Mouse (Mus musculus): ENCODE results near the gene Kank2. TPM values are rescaled to one million over a fixed set of nuclear protein-coding genes. Genes with fewer than 3 reads are reported as not detected.

Kank2 gene
- polyA plus RNA-seq, 1 experiment from 2014 or later, result 3.3 TPM

- no peaks in the 10 kb centered on the region for H3K36me3 ChIP-seq (replicated peaks; ENCODE audit: control insufficient read depth, insufficient read depth)
- DNase-seq (ENCODE audit: low spot score) (no peak), ATAC-seq (ENCODE audit: low FRiP score) (no peak)
- H3K4me2 ChIP-seq (replicated peaks), result no peak overlapping the region
- no peak overlapping the region for H3K27ac ChIP-seq
- H3K27me3 ChIP-seq (ENCODE audit: control insufficient read depth, insufficient read depth, low read length), result no peaks in the 10 kb centered on the region
- H3K4me3 ChIP-seq (replicated peaks; ENCODE audit: low read length), result no peak overlapping the region
- no peaks in the 10 kb centered on the region for H3K4me1 ChIP-seq (replicated peaks; ENCODE audit: control insufficient read depth, insufficient read depth, low read length)
- WGBS, result 90% methylated on average over 12 of the region's 12 CpGs
- no peaks in the 10 kb centered on the region for H3K9me3 ChIP-seq (ENCODE audit: control insufficient read depth, low read length)
- H3K9ac ChIP-seq, result no peak overlapping the region
These were observed 21.6 kb upstream of the Kank2 start for GRCm38 (mm10) chr9:21820183-21820582.

- no peak for DNase-seq (ENCODE audit: low spot score)
- no peak for ATAC-seq (ENCODE audit: low FRiP score)
These were observed 20.7 kb upstream of the Kank2 start for GRCm38 (mm10) chr9:21819181-21819729.

GRCm38 (mm10) chr9:21818561-21818960, 20.0 kb upstream of the Kank2 start:
- no peak for ATAC-seq (ENCODE audit: low FRiP score)
- H3K27me3 ChIP-seq (ENCODE audit: control insufficient read depth, insufficient read depth, low read length), result no peaks in the 10 kb centered on the region
- 93% methylated on average over 6 of the region's 6 CpGs for WGBS

More at GRCm38 (mm10) chr9:21819181-21819729, 20.7 kb upstream of the Kank2 start:
- Histone ChIP-seq H3K36me3 (replicated peaks; ENCODE audit: control insufficient read depth, insufficient read depth) (no peaks in the 10 kb centered on the region), H3K9ac (no peak overlapping the region), H3K27ac (no peak overlapping the region), H3K9me3 (ENCODE audit: control insufficient read depth, low read length) (no peaks in the 10 kb centered on the region), H3K4me2 (replicated peaks) (no peak overlapping the region), H3K4me1 (replicated peaks; ENCODE audit: control insufficient read depth, insufficient read depth, low read length) (no peaks in the 10 kb centered on the region), H3K27me3 (ENCODE audit: control insufficient read depth, insufficient read depth, low read length) (no peaks in the 10 kb centered on the region), H3K4me3 (replicated peaks; ENCODE audit: low read length) (no peak overlapping the region)
- 94% methylated on average over 2 of the region's 2 CpGs for WGBS

GRCm38 (mm10) chr9:21818125-21818524, 19.6 kb upstream of the Kank2 start:
- WGBS, result 75% methylated on average over 4 of the region's 4 CpGs
- no peak overlapping the region for H3K27ac ChIP-seq
- no peaks in the 10 kb centered on the region for H3K36me3 ChIP-seq (replicated peaks; ENCODE audit: control insufficient read depth, insufficient read depth)
- no peak for DNase-seq (ENCODE audit: low spot score)
- no peak overlapping the region for H3K4me2 ChIP-seq (replicated peaks)
- no peak for ATAC-seq (ENCODE audit: low FRiP score)
- H3K9ac ChIP-seq, result no peak overlapping the region
- no peaks in the 10 kb centered on the region for H3K4me1 ChIP-seq (replicated peaks; ENCODE audit: control insufficient read depth, insufficient read depth, low read length)
- no peak overlapping the region for H3K4me3 ChIP-seq (replicated peaks; ENCODE audit: low read length)
- no peaks in the 10 kb centered on the region for H3K9me3 ChIP-seq (ENCODE audit: control insufficient read depth, low read length)
- no peaks in the 10 kb centered on the region for H3K27me3 ChIP-seq (ENCODE audit: control insufficient read depth, insufficient read depth, low read length)

More at GRCm38 (mm10) chr9:21818561-21818960, 20.0 kb upstream of the Kank2 start:
- Histone ChIP-seq H3K27ac (no peak overlapping the region), H3K9ac (no peak overlapping the region), H3K4me1 (replicated peaks; ENCODE audit: control insufficient read depth, insufficient read depth, low read length) (no peaks in the 10 kb centered on the region), H3K36me3 (replicated peaks; ENCODE audit: control insufficient read depth, insufficient read depth) (no peaks in the 10 kb centered on the region), H3K4me3 (replicated peaks; ENCODE audit: low read length) (no peak overlapping the region), H3K9me3 (ENCODE audit: control insufficient read depth, low read length) (no peaks in the 10 kb centered on the region), H3K4me2 (replicated peaks) (no peak overlapping the region)
- DNase-seq (ENCODE audit: low spot score), result no peak

- H3K9ac ChIP-seq, result no peak overlapping the region
- H3K4me3 ChIP-seq (replicated peaks; ENCODE audit: low read length), result no peak overlapping the region
- no peaks in the 10 kb centered on the region for H3K36me3 ChIP-seq (replicated peaks; ENCODE audit: control insufficient read depth, insufficient read depth)
- H3K4me2 ChIP-seq (replicated peaks), result no peak overlapping the region
- ATAC-seq (ENCODE audit: low FRiP score), result no peak
- no peaks in the 10 kb centered on the region for H3K9me3 ChIP-seq (ENCODE audit: control insufficient read depth, low read length)
- no peaks in the 10 kb centered on the region for H3K4me1 ChIP-seq (replicated peaks; ENCODE audit: control insufficient read depth, insufficient read depth, low read length)
- 64% methylated on average over 9 of the region's 9 CpGs for WGBS
- H3K27ac ChIP-seq, result no peak overlapping the region
- DNase-seq (ENCODE audit: low spot score), result no peak
- H3K27me3 ChIP-seq (ENCODE audit: control insufficient read depth, insufficient read depth, low read length), result no peaks in the 10 kb centered on the region
These were observed 18.3 kb upstream of the Kank2 start for GRCm38 (mm10) chr9:21816716-21817305.

GRCm38 (mm10) chr9:21811170-21811569, 12.6 kb upstream of the Kank2 start:
- Histone ChIP-seq H3K9me3 (ENCODE audit: control insufficient read depth, low read length) (no peaks in the 10 kb centered on the region), H3K36me3 (replicated peaks; ENCODE audit: control insufficient read depth, insufficient read depth) (no peaks in the 10 kb centered on the region), H3K4me3 (replicated peaks; ENCODE audit: low read length) (no peak overlapping the region), H3K4me1 (replicated peaks; ENCODE audit: control insufficient read depth, insufficient read depth, low read length) (no peaks in the 10 kb centered on the region), H3K9ac (no peak overlapping the region), H3K4me2 (replicated peaks) (no peak overlapping the region), H3K27ac (no peak overlapping the region), H3K27me3 (ENCODE audit: control insufficient read depth, insufficient read depth, low read length) (no peaks in the 10 kb centered on the region)
- ATAC-seq (ENCODE audit: low FRiP score) (no peak), DNase-seq (ENCODE audit: low spot score) (no peak)
- WGBS, result 92% methylated on average over 5 of the region's 5 CpGs

GRCm38 (mm10) chr9:21808561-21808960, 10.0 kb upstream of the Kank2 start:
- H3K4me2 ChIP-seq (replicated peaks), result no peak overlapping the region
- no peak overlapping the region for H3K4me3 ChIP-seq (replicated peaks; ENCODE audit: low read length)
- no peak for ATAC-seq (ENCODE audit: low FRiP score)
- H3K9me3 ChIP-seq (ENCODE audit: control insufficient read depth, low read length), result no peaks in the 10 kb centered on the region
- no peaks in the 10 kb centered on the region for H3K4me1 ChIP-seq (replicated peaks; ENCODE audit: control insufficient read depth, insufficient read depth, low read length)
- no peak for DNase-seq (ENCODE audit: low spot score)
- 63% methylated on average over 3 of the region's 3 CpGs for WGBS
- no peak overlapping the region for H3K9ac ChIP-seq
- no peak overlapping the region for H3K27ac ChIP-seq
- no peaks in the 10 kb centered on the region for H3K27me3 ChIP-seq (ENCODE audit: control insufficient read depth, insufficient read depth, low read length)
- no peaks in the 10 kb centered on the region for H3K36me3 ChIP-seq (replicated peaks; ENCODE audit: control insufficient read depth, insufficient read depth)

- Histone ChIP-seq H3K4me3 (replicated peaks; ENCODE audit: low read length) (no peak overlapping the region), H3K9me3 (ENCODE audit: control insufficient read depth, low read length) (no peaks in the 10 kb centered on the region), H3K4me1 (replicated peaks; ENCODE audit: control insufficient read depth, insufficient read depth, low read length) (no peaks in the 10 kb centered on the region), H3K27ac (no peak overlapping the region), H3K36me3 (replicated peaks; ENCODE audit: control insufficient read depth, insufficient read depth) (no peaks in the 10 kb centered on the region), H3K27me3 (ENCODE audit: control insufficient read depth, insufficient read depth, low read length) (no peaks in the 10 kb centered on the region), H3K4me2 (replicated peaks) (no peak overlapping the region), H3K9ac (no peak overlapping the region)
- ATAC-seq (ENCODE audit: low FRiP score) (no peak), DNase-seq (ENCODE audit: low spot score) (no peak)
- WGBS, result 81% methylated on average over 11 of the region's 11 CpGs
These were observed 8.4 kb upstream of the Kank2 start for GRCm38 (mm10) chr9:21806976-21807375.

GRCm38 (mm10) chr9:21806363-21806762, 7.8 kb upstream of the Kank2 start:
- Histone ChIP-seq H3K9ac (no peak overlapping the region), H3K36me3 (replicated peaks; ENCODE audit: control insufficient read depth, insufficient read depth) (no peaks in the 10 kb centered on the region), H3K9me3 (ENCODE audit: control insufficient read depth, low read length) (no peaks in the 10 kb centered on the region), H3K27me3 (ENCODE audit: control insufficient read depth, insufficient read depth, low read length) (no peaks in the 10 kb centered on the region), H3K4me3 (replicated peaks; ENCODE audit: low read length) (no peak overlapping the region), H3K4me1 (replicated peaks; ENCODE audit: control insufficient read depth, insufficient read depth, low read length) (no peaks in the 10 kb centered on the region), H3K27ac (no peak overlapping the region), H3K4me2 (replicated peaks) (no peak overlapping the region)
- 78% methylated on average over 3 of the region's 3 CpGs for whole genome bisulfite sequencing
- DNase-seq (ENCODE audit: low spot score) (no peak), ATAC-seq (ENCODE audit: low FRiP score) (no peak)

Data from hindbrain, embryonic 14.5 days (tissue).